Mouse (Mus musculus) gastrocnemius, adult 2 months (tissue): Measurements from ENCODE around the gene 1700061G19Rik. TPM values are rescaled to one million over a fixed set of nuclear protein-coding genes. Genes with fewer than 3 reads are reported as not detected.

Experiments used
- DNase-seq: peaks from one replicate; pipeline ENCODE4 v3.0.0; 2022
- H3K27ac ChIP-seq: fragments of 200-600 bp; 2 replicates; pipeline ENCODE4 v1.8.1; 2022; ENCODE audit warnings: mild to moderate bottlenecking
- H3K4me3 ChIP-seq: fragments of 200-600 bp; 2 replicates; pipeline ENCODE4 v1.8.1; 2022; ENCODE audit warnings: mild to moderate bottlenecking, moderate library complexity
- CTCF ChIP-seq: fragments of 200-600 bp; IDR thresholded peaks from 2 replicates; pipeline ENCODE4 v1.8.1; 2022; ENCODE audit warnings: antibody characterized with exemption, mild to moderate bottlenecking, moderate library complexity
- intact Hi-C: fragments of 180-260 bp; cut with DNase I; formaldehyde crosslinking; loops from one replicate; pipeline ENCODE4 v1.15.1; 2025
- total RNA-seq, 2 experiments: library from RNA; stranded (reverse); gene quantifications; 2 replicates each; pipeline ENCODE4 v1.2.3; 2021

The 1700061G19Rik gene
- total RNA-seq, 2 experiments from 2014 or later, result not detected

GRCm38 (mm10) chr17:56848785-56849184, 26.5 kb upstream of the 1700061G19Rik start:
- intact Hi-C loops, result no loop called here
- no peak for TF ChIP-seq CTCF
- Histone ChIP-seq H3K4me3 (no peak overlapping the region), H3K27ac (no peak overlapping the region)
- DNase-seq, result no peak

GRCm38 (mm10) chr17:56849710-56850109, 25.6 kb upstream of the 1700061G19Rik start:
- H3K4me3 ChIP-seq, result no peak overlapping the region
- no peak for DNase-seq
- no peak overlapping the region for H3K27ac ChIP-seq
- intact Hi-C loops, result no loop called here
- no peak for TF ChIP-seq CTCF

GRCm38 (mm10) chr17:56851167-56851566, 24.1 kb upstream of the 1700061G19Rik start:
- DNase-seq, result no peak
- Histone ChIP-seq H3K27ac (no peak overlapping the region), H3K4me3 (no peak overlapping the region)
- TF ChIP-seq CTCF, result no peak
- intact Hi-C loops, result no loop called here

- intact Hi-C loops, result no loop called here
- Histone ChIP-seq H3K4me3 (no peak overlapping the region), H3K27ac (no peak overlapping the region)
- TF ChIP-seq CTCF, result no peak
- no peak for DNase-seq
These were observed 19.9 kb upstream of the 1700061G19Rik start for GRCm38 (mm10) chr17:56855421-56855820.

- DNase-seq, result peak; percentile 73
- Histone ChIP-seq H3K27ac (peak overlapping the region; percentile 51; the same call in 1 of the 2 replicates), H3K4me3 (no peak overlapping the region)
- TF ChIP-seq CTCF, result peak; percentile 95
- intact Hi-C loops, result loop anchor here (1.0 kb wide), 2 partner anchors 27 to 48 kb away; partner anchors contain the start of gene Rfx2
These were observed 17.1 kb upstream of the 1700061G19Rik start for GRCm38 (mm10) chr17:56858216-56858615.

- no peak for DNase-seq
- intact Hi-C loops, result loop anchor here (1.0 kb wide), 2 partner anchors 28 to 49 kb away; partner anchors contain the start of gene Rfx2
- Histone ChIP-seq H3K4me3 (no peak overlapping the region), H3K27ac (peak overlapping the region; percentile 51)
- no peak for TF ChIP-seq CTCF
These were observed 16.4 kb upstream of the 1700061G19Rik start for GRCm38 (mm10) chr17:56858922-56859321.

- Histone ChIP-seq H3K27ac (no peak overlapping the region), H3K4me3 (no peak overlapping the region)
- TF ChIP-seq CTCF, result no peak
- intact Hi-C loops, result no loop called here
- no peak for DNase-seq
These were observed 14.1 kb upstream of the 1700061G19Rik start for GRCm38 (mm10) chr17:56861197-56861596.

GRCm38 (mm10) chr17:56866071-56866470, 9.2 kb upstream of the 1700061G19Rik start:
- no peak for TF ChIP-seq CTCF
- DNase-seq, result no peak
- Histone ChIP-seq H3K27ac (no peak overlapping the region), H3K4me3 (no peak overlapping the region)
- intact Hi-C loops, result no loop called here

GRCm38 (mm10) chr17:56869481-56869977, 5.7 kb upstream of the 1700061G19Rik start:
- TF ChIP-seq CTCF, result no peak
- intact Hi-C loops, result no loop called here
- DNase-seq, result no peak
- Histone ChIP-seq H3K27ac (no peak overlapping the region), H3K4me3 (no peak overlapping the region)

GRCm38 (mm10) chr17:56870287-56870953, 4.9 kb upstream of the 1700061G19Rik start:
- Histone ChIP-seq H3K27ac (no peak overlapping the region), H3K4me3 (no peak overlapping the region)
- DNase-seq, result no peak
- intact Hi-C loops, result no loop called here
- no peak for TF ChIP-seq CTCF

GRCm38 (mm10) chr17:56871767-56872166, 3.5 kb upstream of the 1700061G19Rik start:
- intact Hi-C loops, result no loop called here
- no peak overlapping the region for H3K27ac ChIP-seq
- TF ChIP-seq CTCF, result no peak
- DNase-seq, result no peak
- H3K4me3 ChIP-seq, result no peak overlapping the region

GRCm38 (mm10) chr17:56872512-56872911, 2.8 kb upstream of the 1700061G19Rik start:
- TF ChIP-seq CTCF, result no peak
- DNase-seq, result no peak
- no peak overlapping the region for H3K4me3 ChIP-seq
- H3K27ac ChIP-seq, result no peak overlapping the region
- intact Hi-C loops, result no loop called here

- Histone ChIP-seq H3K4me3 (no peak within 1 kb of the TSS), H3K27ac (no peak within 1 kb of the TSS)
- DNase-seq, result no peak
- no peak for TF ChIP-seq CTCF
- intact Hi-C loops, result no loop called here
These were observed 1.0 kb upstream of the 1700061G19Rik start, which contains the start of gene Acsbg2 for GRCm38 (mm10) chr17:56874237-56874636. Gene Acsbg2, minus strand, starts transcription at chr17:56874447.

GRCm38 (mm10) chr17:56876465-56876864, 1.2 kb downstream of the 1700061G19Rik start:
- intact Hi-C loops, result no loop called here
- Histone ChIP-seq H3K4me3 (no peak overlapping the region), H3K27ac (no peak overlapping the region)
- no peak for DNase-seq
- no peak for TF ChIP-seq CTCF
